Mouse (Mus musculus): ENCODE measurements around the gene 1700037C18Rik.
"Not testable (repeated sequence)": the region's sequence is repeated elsewhere in the genome, so short reads cannot be mapped to it uniquely, and the experiment has no call there.

The 1700037C18Rik gene

DNA sequence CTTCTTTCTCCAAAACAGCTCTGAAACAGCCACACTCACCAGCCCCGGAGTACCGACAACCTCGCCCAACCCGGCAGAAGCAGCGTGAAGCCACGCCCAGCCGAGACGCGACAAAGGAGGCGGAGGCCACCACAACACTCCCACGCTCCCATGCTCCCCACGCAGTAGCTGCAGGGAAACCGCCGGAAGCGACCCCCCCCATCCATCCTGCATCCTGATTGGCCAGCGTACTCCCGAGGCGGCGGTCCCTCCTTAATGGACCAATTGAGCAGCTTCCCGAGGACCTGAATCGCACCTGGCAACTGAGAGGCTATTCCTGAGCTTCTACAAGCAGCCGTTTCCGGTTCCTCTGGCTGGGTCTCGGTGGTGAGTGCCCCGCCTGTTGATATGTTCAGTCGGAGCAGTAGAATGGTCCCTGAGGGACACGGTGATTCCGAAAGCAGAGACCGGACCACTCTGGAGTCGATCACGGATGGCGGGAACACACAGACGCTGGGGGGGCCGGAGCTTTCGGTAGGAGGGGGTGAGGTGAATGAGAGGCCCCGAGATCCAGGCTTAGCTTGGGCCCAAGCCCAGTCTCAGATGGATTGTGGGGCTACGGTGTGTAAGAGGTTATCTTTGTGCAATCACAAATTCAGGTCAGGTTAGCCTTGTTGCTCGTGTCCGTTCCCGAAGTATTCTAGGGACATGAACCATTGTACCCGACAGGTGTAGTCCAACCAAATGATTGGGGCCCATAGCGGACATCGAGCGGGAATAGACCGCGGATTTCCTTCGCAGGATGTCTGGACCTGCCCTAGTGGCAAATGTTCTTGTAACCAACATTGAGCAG, 36.1 kb downstream of the 1700037C18Rik start, which contains the start of gene Naa60:
Naa60 (plus strand) TSS at position 160 of the 832 bp plus-strand sequence.
- DNase-seq (ENCODE audit: extremely low read depth, low read depth, low spot score) = peak; percentile 26

DNA sequence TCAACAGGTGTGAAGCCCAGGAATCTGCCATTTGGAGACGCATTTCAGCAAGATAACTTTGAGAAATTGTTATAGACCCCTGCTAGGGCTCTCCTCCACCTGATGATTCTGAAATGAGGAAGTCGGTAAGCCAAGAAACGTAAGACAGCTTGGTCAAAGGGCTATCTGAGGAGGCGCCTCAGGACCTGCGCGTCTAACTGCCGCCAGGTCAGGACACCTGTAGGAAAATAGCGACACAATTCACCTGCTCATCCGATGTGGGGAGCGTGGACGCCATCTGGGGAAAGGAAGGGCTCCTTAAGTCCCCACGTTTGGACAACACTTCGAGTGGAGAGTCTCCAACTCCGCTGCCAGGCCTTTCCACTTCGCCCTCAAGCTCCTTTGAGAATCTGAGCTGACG, 36.7 kb downstream of the 1700037C18Rik start:
- no peak for DNase-seq (ENCODE audit: extremely low read depth, low read depth, low spot score)

DNA sequence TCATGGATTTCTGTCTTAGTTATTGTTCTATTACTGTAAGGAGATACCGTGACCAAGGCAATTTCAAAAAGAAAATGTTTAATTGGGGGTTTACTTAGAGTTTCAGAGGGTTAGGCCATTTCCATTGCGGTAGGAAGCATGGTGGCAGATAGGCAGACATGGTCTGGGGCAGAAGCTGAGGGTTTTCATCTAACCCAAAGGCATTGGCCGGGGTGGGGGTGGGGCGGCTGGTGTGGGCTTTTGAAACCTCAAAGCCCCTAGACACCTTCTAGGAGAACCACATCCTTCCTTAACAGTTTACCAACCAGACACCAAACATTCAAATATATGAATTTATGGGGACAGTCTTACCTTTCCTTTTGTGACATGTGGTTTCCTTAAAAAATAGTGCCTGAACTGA, 49.2 kb downstream of the 1700037C18Rik start:
- no peak for DNase-seq (ENCODE audit: extremely low read depth, low read depth, low spot score)

DNA sequence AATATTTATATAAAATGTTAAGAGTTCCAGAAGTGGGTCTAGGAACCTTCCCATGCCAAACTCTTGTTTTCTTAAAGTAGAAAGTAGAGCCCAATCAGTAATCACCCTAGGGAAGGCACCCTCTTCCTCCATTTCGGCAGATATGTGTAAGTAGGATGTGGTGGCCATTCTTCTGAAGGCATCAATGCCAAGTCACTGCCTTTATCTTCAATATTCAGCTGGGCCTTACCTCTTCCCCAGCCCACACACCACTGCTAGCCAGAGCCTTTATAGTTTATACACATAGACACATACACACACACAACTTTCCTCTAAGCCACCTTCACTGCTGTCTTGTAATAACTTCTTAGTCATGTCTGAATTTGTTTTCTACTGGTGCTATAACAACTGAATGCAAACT, 52.7 kb downstream of the 1700037C18Rik start:
- DNase-seq (ENCODE audit: extremely low read depth, low read depth, low spot score) = no peak

DNA sequence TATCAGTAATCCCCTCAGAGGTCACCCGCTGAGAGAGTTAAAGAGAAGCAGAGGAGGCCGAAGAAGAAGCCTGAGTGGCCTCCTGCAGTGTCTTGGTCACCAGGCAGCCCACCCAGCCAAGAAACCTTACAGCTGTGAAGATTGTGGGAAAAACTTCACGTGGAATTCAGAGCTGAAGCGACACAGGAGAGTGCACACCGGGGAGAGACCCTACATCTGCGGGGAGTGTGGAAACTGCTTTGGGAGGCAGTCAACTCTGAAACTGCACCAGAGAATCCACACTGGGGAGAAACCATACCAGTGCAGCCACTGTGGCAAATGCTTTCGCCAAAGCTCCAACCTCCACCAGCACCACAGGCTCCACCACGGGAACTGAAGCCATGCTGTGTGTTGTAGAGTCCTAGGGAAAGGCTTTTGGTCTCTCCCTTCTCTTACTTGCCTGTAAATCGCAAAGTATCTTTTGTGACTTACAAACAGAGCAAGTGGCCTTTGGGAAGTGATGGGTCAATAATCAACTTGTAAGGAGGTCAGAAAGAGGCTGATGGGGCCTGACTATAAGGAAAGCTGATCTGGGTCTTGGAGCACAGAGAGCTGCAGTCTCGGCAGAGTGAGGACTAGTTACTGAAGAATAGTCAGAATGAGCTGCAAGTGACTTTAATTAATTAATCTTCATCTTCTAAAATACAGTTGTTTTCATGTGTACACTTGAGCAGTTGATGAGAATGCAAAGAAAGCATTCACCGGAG, 53.9 kb downstream of the 1700037C18Rik start:
- no peak for DNase-seq (ENCODE audit: extremely low read depth, low read depth, low spot score)

DNA sequence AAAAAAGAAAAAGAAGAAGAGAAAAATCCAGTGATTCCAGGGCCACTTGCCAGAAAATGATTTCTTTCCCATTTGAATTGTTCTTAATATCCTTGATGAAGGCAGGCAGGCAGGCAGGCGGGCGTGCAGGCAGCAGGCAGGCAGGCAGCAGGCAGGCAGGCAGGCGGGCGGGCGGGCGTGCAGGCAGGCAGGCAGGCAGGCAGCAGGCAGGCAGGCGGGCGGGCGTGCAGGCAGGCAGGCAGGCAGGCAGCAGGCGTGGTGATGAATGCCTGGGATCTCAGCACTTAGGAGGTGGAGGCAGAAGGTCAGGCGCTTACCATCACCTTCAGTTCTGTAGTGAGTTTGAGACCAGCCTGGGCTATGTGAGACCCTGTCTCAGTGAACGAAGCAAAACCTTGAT, 55.9 kb downstream of the 1700037C18Rik start:
- no peak for DNase-seq (ENCODE audit: extremely low read depth, low read depth, low spot score)

DNA sequence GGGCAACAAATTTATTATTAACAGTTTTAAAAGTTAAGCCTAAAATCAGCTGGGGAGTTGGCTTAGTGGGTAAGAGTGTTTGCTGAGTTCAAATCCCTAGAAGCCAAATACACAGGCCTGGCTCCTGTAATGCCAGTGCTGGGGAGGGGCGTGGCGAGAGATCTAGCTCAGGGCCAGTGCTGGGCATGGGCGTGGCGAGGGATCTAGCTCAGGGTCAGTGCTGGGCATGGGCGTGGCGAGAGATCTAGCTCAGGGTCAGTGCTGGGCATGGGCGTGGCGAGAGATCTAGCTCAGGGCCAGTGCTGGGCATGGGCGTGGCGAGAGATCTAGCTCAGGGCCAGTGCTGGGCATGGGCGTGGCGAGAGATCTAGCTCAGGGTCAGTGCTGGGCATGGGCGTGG, 57.2 kb downstream of the 1700037C18Rik start:
- DNase-seq (ENCODE audit: extremely low read depth, low read depth, low spot score) = not testable (repeated sequence)

DNA sequence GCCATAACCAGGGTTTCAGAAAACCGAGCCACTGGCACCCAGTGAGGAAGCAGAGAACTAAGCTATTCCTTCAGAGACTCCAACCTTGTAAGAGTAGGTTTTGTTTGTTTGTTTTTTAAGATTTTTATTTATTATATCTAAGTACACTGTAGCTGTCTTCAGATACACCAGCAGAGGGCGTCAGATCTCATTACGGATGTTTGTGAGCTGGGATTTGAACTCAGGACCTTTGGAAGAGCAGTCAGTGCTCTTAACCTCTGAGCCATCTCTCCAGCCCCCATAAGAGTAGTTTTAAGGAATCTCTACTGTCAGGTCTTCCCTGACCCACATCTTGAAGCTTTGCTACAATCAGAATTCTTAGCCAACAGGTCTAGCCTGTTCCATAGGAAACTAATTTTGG, 60.1 kb downstream of the 1700037C18Rik start:
- DNase-seq (ENCODE audit: extremely low read depth, low read depth, low spot score) = no peak

DNA sequence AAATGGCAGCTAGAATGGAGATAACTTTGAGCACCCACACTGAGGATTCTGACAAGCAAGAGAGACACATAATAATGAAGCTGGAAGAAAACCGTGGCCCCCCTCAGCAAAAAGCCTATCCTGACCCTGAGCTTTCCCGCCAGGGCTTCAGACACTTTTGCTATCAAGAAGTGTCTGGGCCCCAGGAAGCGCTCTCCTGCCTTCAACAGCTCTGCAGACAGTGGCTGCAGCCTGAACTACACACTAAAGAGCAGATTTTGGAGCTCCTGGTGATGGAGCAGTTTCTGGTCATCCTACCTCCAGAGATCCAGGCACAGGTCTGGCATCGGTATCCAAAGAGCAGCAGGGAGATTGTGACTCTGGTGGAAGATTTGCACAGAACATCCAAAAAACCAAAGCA, 60.6 kb downstream of the 1700037C18Rik start:
- DNase-seq (ENCODE audit: extremely low read depth, low read depth, low spot score) = no peak

DNA sequence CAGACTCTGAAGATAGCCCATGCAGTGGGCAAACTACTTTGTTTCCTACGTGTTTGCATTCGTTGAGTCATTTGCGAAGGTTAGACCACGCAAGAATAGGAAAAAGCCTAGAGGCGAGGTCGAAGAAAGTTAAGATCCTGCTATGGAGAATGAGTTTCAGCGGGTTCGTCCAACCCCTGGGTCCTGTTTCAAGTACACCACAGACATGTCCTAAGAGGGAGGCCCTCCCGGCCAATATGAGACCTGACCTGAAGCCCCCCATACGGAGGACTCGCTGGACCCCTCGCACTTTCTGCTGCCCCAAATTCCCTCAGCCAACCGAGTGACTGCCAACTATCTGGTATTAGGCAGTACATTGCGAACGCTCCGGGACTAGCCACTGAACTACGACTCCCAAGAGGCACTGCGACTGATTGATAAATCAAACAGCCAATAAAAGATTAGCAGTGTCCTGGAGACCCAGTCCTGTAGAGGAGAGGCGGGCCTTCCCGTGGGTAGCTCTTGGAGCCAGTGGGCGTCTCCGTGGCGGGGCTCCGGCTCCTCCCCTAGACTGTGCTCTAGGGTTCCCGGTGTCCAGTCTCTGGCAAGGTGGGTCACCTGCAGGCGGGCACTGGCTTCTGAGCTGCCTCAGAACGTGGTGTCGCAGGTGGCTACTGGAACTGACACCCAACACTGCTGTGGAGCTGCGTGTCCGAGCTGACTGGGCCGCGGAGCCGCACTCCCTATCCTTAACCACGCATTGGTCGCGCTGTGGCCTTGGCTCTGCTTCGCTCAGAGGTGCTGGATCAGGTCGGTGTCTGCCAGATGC, 61.6 kb downstream of the 1700037C18Rik start, which contains the start of gene Zfp174:
Zfp174 (plus strand) TSS at position 558 of the 808 bp plus-strand sequence.
- peak; percentile 61 for DNase-seq (ENCODE audit: extremely low read depth, low read depth, low spot score)
